Mouse (Mus musculus) intestine, postnatal 0 days (tissue): ENCODE results near the gene Wnt2. TPM values are rescaled to one million over a fixed set of nuclear protein-coding genes. Genes with fewer than 3 reads are reported as not detected.

Experiments
- ATAC-seq: fragments of 200-750 bp; cut with Nextera tagmentation; 2 replicates; pipeline ENCODE4 v1.8.0; 2017; ENCODE audit warnings: mild to moderate bottlenecking, moderate TSS enrichment, moderate library complexity
- H3K27ac ChIP-seq: fragments of 300-500 bp; sonication (generic); 2 replicates; pipeline ENCODE4 v1.5.1; 2014; ENCODE audit warnings: mild to moderate bottlenecking, low read depth, low read length, moderate library complexity
- H3K27me3 ChIP-seq: fragments of 300-500 bp; sonication (generic); replicated peaks from 2 replicates; pipeline ENCODE4 v1.6.1; 2014; ENCODE audit warnings: low read length, mixed read lengths; ENCODE audit not compliant: control insufficient read depth, insufficient read depth
- H3K36me3 ChIP-seq: fragments of 300-500 bp; sonication (generic); 2 replicates; pipeline ENCODE4 v1.6.1; 2014; ENCODE audit warnings: mild to moderate bottlenecking, moderate library complexity; ENCODE audit not compliant: control insufficient read depth, insufficient read depth
- H3K4me1 ChIP-seq: fragments of 300-500 bp; sonication (generic); replicated peaks from 2 replicates; pipeline ENCODE4 v1.6.1; 2014; ENCODE audit warnings: antibody characterized with exemption, low read length, mixed read lengths; ENCODE audit not compliant: control insufficient read depth, insufficient read depth
- H3K4me2 ChIP-seq: fragments of 300-500 bp; sonication (generic); replicated peaks from 2 replicates; pipeline ENCODE4 v1.6.1; 2014; ENCODE audit warnings: low read depth, mild to moderate bottlenecking, moderate library complexity
- H3K4me3 ChIP-seq: fragments of 300-500 bp; sonication (generic); 2 replicates; pipeline ENCODE4 v1.5.1; 2014; ENCODE audit warnings: low read depth, low read length
- H3K9ac ChIP-seq: fragments of 300-500 bp; sonication (generic); 2 replicates; pipeline ENCODE4 v1.6.1; 2014; ENCODE audit warnings: mild to moderate bottlenecking, low read depth, low read length
- H3K9me3 ChIP-seq: fragments of 300-500 bp; sonication (generic); 2 replicates; pipeline ENCODE4 v1.6.1; 2016; ENCODE audit warnings: mixed run types; ENCODE audit not compliant: control insufficient read depth
- CTCF ChIP-seq: sonication (generic); IDR thresholded peaks from 2 replicates; pipeline ENCODE4 v1.5.1; 2016; ENCODE audit warnings: low read depth, mild to moderate bottlenecking, control low read depth, antibody characterized with exemption, moderate library complexity
- WGBS: fragments of 180-500 bp; shearing (Covaris S2); extraction: QIAGEN DNeasy Blood & Tissue Kit; methylation state at CpG from one replicate; pipeline ENCODE4 v1.1.7; 2014; 5-methylcytosine and 5-hydroxymethylcytosine counted together
- polyA plus RNA-seq: library from polyadenylated mRNA; unstranded; fragments of >200 nt; fragmentation: Nextera tagmentation; extraction: Ambion mirVana; gene quantifications from 2 replicates; pipeline ENCODE4 v1.2.1, GENCODE M21; 2015

Gene Wnt2
- polyA plus RNA-seq, 1 experiment from 2014 or later, result 0.57 TPM

- no peaks in the 10 kb centered on the region for H3K4me1 ChIP-seq
- no peak for ATAC-seq
- no peak for TF ChIP-seq CTCF
These were observed 59.0 kb downstream of the Wnt2 start for GRCm38 (mm10) chr6:17971393-17971792.

GRCm38 (mm10) chr6:17969815-17970214 lies 60.6 kb downstream of the Wnt2 start:
- no peak overlapping the region for H3K4me3 ChIP-seq
- no peak for TF ChIP-seq CTCF
- no peaks in the 10 kb centered on the region for H3K4me1 ChIP-seq
- H3K9ac ChIP-seq, result no peak overlapping the region
- H3K27ac ChIP-seq, result no peak overlapping the region
- no peaks in the 10 kb centered on the region for H3K27me3 ChIP-seq
- no peaks in the 10 kb centered on the region for H3K9me3 ChIP-seq
- H3K4me2 ChIP-seq, result no peak overlapping the region
- no peaks in the 10 kb centered on the region for H3K36me3 ChIP-seq
- 84% methylated on average over 1 of the region's 1 CpGs for WGBS
- ATAC-seq, result no peak

More at GRCm38 (mm10) chr6:17971393-17971792, 59.0 kb downstream of the Wnt2 start:
- Histone ChIP-seq H3K9me3 (no peaks in the 10 kb centered on the region), H3K4me3 (no peak overlapping the region), H3K27ac (no peak overlapping the region), H3K36me3 (no peaks in the 10 kb centered on the region), H3K4me2 (no peak overlapping the region), H3K27me3 (no peaks in the 10 kb centered on the region), H3K9ac (no peak overlapping the region)

GRCm38 (mm10) chr6:17968467-17969144 lies 61.8 kb downstream of the Wnt2 start:
- Histone ChIP-seq H3K27me3 (no peaks in the 10 kb centered on the region), H3K9me3 (no peaks in the 10 kb centered on the region), H3K4me2 (no peak overlapping the region), H3K27ac (no peak overlapping the region), H3K4me1 (no peaks in the 10 kb centered on the region), H3K4me3 (no peak overlapping the region), H3K36me3 (no peaks in the 10 kb centered on the region), H3K9ac (no peak overlapping the region)
- ATAC-seq, result no peak
- TF ChIP-seq CTCF, result no peak
- 73% methylated on average over 1 of the region's 1 CpGs for WGBS

GRCm38 (mm10) chr6:17963455-17963854 lies 66.9 kb downstream of the Wnt2 start:
- no peak overlapping the region for H3K27ac ChIP-seq
- H3K27me3 ChIP-seq, result no peaks in the 10 kb centered on the region
- H3K36me3 ChIP-seq, result no peaks in the 10 kb centered on the region
- H3K9ac ChIP-seq, result no peak overlapping the region
- H3K4me3 ChIP-seq, result no peak overlapping the region
- no peaks in the 10 kb centered on the region for H3K4me1 ChIP-seq
- no peak for TF ChIP-seq CTCF
- H3K9me3 ChIP-seq, result no peaks in the 10 kb centered on the region
- H3K4me2 ChIP-seq, result no peak overlapping the region
- no peak for ATAC-seq
- 80% methylated on average over 3 of the region's 3 CpGs for WGBS

- H3K4me2 ChIP-seq, result no peak overlapping the region
- H3K36me3 ChIP-seq, result no peaks in the 10 kb centered on the region
- ATAC-seq, result no peak
- H3K9ac ChIP-seq, result no peak overlapping the region
- no peak overlapping the region for H3K27ac ChIP-seq
- no peaks in the 10 kb centered on the region for H3K9me3 ChIP-seq
- H3K4me3 ChIP-seq, result no peak overlapping the region
- H3K27me3 ChIP-seq, result no peaks in the 10 kb centered on the region
- no peak for TF ChIP-seq CTCF
- H3K4me1 ChIP-seq, result no peaks in the 10 kb centered on the region
- WGBS, result 86% methylated on average over 8 of the region's 8 CpGs
These were observed 78.6 kb downstream of the Wnt2 start for GRCm38 (mm10) chr6:17951779-17952178.

GRCm38 (mm10) chr6:17949103-17949502 lies 81.3 kb downstream of the Wnt2 start:
- no peak overlapping the region for H3K27ac ChIP-seq
- TF ChIP-seq CTCF, result no peak
- 85% methylated on average over 5 of the region's 5 CpGs for WGBS
- no peak overlapping the region for H3K4me2 ChIP-seq
- H3K27me3 ChIP-seq, result no peaks in the 10 kb centered on the region
- ATAC-seq, result no peak
- H3K36me3 ChIP-seq, result no peaks in the 10 kb centered on the region
- H3K9ac ChIP-seq, result no peak overlapping the region
- no peaks in the 10 kb centered on the region for H3K4me1 ChIP-seq
- H3K4me3 ChIP-seq, result no peak overlapping the region
- H3K9me3 ChIP-seq, result no peaks in the 10 kb centered on the region
